Mouse (Mus musculus): Measurements from ENCODE around the gene Fastkd2. TPM values are rescaled to one million over a fixed set of nuclear protein-coding genes. Genes with fewer than 3 reads are reported as not detected.

The Fastkd2 gene
- polyA plus RNA-seq (2014; fragmentation: Illumina TruSeq; extraction: RNeasy Lipid Tissue Mini Kit (QIAGEN cat#74804)): 64.0 TPM

GRCm38 (mm10) chr1:63730240-63730771, at the start of gene Fastkd2, which contains the start of gene Mdh1b:
TSS of gene Fastkd2 (plus strand) at chr1:63730614.
TSS of gene Mdh1b (minus strand) at chr1:63730318.

DNA sequence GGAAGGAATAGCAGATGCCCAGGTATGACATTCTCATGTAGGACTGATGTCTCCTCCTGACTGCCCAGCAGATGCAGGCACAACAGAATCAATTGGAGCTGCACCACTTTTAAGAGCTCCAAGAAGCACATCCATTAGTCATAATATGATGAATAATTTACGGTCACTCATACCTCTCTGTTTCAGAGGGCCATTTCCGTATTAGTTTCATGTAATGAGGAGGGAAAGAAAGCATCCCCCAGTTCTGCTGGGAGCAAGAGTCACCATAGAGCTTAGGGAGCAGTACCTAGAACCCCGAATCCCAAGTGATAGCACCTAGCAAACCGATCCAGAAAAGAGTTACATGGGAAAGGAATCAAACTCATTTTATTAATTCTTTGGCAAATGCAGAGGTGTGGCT, 43.6 kb upstream of the Fastkd2 start, which contains the start of gene Dytn:
Dytn (minus strand) TSS at position 101 of the 400 bp plus-strand sequence.

DNA sequence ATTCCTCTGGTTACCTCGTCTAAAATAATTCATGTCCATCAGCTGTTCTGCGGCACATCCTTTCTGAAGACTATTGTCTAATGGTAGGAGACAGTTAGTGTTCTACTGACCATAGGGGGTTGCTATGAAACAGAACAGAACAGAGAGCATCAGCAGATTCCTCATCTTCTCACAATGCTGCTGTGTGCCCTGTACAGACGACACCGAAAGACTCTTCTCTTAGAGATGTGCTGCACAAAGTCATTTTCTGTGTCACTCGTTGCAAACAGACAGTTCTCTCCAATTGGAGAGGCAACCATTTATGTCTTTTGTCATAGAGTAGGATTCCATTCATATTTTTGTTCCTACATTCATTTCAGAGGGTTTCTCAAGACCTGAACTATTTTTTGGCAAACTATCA, 38.8 kb downstream of the Fastkd2 start, which contains the start of gene 4933402D24Rik:
4933402D24Rik (minus strand) TSS at position 101 of the 400 bp plus-strand sequence.

Other genes starting within 250 kb of the Fastkd2 start
- not detected for gene Gm39653, start 114.6 kb upstream of the Fastkd2 start, polyA plus RNA-seq (2014; fragmentation: Illumina TruSeq; extraction: RNeasy Lipid Tissue Mini Kit (QIAGEN cat#74804))
- not detected for gene Dytn, start 43.7 kb upstream of the Fastkd2 start, polyA plus RNA-seq (2014; fragmentation: Illumina TruSeq; extraction: RNeasy Lipid Tissue Mini Kit (QIAGEN cat#74804))
- 5.5 TPM for gene Mdh1b, start 296 bp upstream of the Fastkd2 start, polyA plus RNA-seq (2014; fragmentation: Illumina TruSeq; extraction: RNeasy Lipid Tissue Mini Kit (QIAGEN cat#74804))
- gene 4933402D24Rik, start 38.7 kb downstream of the Fastkd2 start, polyA plus RNA-seq (2014; fragmentation: Illumina TruSeq; extraction: RNeasy Lipid Tissue Mini Kit (QIAGEN cat#74804)): not detected